Mouse (Mus musculus) E14TG2a.4 (cell line): ENCODE results near the gene Olfr1396.

Source experiments
- CTCF ChIP-seq: conservative IDR thresholded peaks from 2 replicates; pipeline ENCODE4 v1.5.1; 2014; ENCODE audit warnings: low read length
- NANOG ChIP-seq: IDR thresholded peaks from 2 replicates; pipeline ENCODE4 v1.6.1; 2014; ENCODE audit warnings: borderline replicate concordance, low read length, mixed read lengths

DNA sequence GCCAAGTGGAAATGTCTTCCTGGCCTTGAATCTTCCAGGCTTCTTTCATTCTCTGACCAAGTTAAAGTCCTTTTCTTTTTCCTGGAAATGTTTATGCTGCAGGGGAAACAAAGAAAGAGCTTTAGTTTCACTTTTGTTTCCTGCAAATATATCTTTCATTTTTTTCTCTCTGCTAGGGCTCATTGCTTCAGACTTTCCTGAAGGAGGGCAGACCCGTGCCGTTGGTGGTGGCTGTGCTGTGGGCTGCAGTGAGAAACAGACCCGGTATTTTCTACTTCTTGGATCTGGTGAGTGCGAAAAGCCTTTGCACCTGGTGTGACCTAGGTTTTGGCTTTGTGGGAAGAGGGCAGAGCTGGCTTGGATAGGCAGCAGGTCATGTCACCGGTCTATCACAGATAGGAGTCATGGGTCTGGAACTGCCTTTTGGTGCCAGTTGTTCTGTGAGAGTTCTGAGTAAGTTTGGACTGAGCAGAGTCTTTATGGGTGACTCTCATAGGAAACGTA is 27.8 kb downstream of the Olfr1396 start:
- TF ChIP-seq CTCF: no peak
- TF ChIP-seq NANOG: no peak
